Mouse (Mus musculus): ENCODE data around the gene Ugt1a5. TPM values are rescaled to one million over a fixed set of nuclear protein-coding genes. Genes with fewer than 3 reads are reported as not detected.
"Not testable (repeated sequence)": the region's sequence is repeated elsewhere in the genome, so short reads cannot be mapped to it uniquely, and the experiment has no call there.

The Ugt1a5 gene
- polyA plus RNA-seq, 1 experiment from 2014 or later: not detected

DNA sequence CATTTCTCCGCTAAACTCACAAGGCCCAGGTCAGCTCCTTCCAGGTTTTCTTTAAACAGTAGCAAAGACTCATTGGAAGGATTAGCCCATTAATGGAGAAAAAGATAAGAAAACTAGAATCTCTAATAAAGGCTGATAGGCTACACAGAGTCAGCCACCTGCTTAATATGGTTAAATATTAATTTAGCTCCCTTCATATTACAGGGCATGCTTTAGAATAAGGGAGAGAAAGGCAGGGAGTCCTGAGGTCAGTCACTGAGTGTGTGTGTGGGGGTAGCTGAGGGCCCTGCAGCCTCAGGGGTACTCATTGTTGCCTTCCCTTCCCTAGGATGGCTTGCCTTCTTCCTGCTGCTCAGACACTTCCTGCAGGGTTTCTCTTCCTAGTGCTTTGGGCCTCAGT lies 27.7 kb upstream of the Ugt1a5 start:
- Histone ChIP-seq H3K27ac (replicated peaks) (no peak overlapping the region), H3K4me1 (replicated peaks) (peaks cover 18% of the 10 kb centered on the region; the same call in 1 of the 2 replicates)

GRCm38 (mm10) chr1:88140492-88140891 lies 25.3 kb upstream of the Ugt1a5 start:
- not testable (repeated sequence) for H3K27ac ChIP-seq (replicated peaks); H3K9ac ChIP-seq; H3K9me3 ChIP-seq (replicated peaks); H3K4me2 ChIP-seq; H3K27me3 ChIP-seq; H3K4me3 ChIP-seq (replicated peaks); H3K36me3 ChIP-seq (replicated peaks)
- 24% methylated on average over 1 of the region's 1 CpGs for WGBS (ENCODE audit: insufficient replicate concordance)
- peak; percentile 94 for ATAC-seq (ENCODE audit: insufficient read depth)
- 0 out of 2 replicates have a peak, but pooled peaks cover 12% of the 10 kb centered on the region for H3K4me1 ChIP-seq (replicated peaks)

More for the DNA sequence above, 27.7 kb upstream of the Ugt1a5 start:
- Histone ChIP-seq H3K4me3 (replicated peaks) (no peak overlapping the region), H3K4me2 (no peak overlapping the region), H3K27me3 (no peaks in the 10 kb centered on the region), H3K9me3 (replicated peaks) (no peaks in the 10 kb centered on the region), H3K9ac (no peak overlapping the region), H3K36me3 (replicated peaks) (no peaks in the 10 kb centered on the region)
- no peak for ATAC-seq (ENCODE audit: insufficient read depth)
- WGBS (ENCODE audit: insufficient replicate concordance): 64% methylated on average over 1 of the region's 1 CpGs

GRCm38 (mm10) chr1:88143966-88144675 lies 21.7 kb upstream of the Ugt1a5 start:
- not testable (repeated sequence) for ATAC-seq (ENCODE audit: insufficient read depth); H3K27ac ChIP-seq (replicated peaks); H3K36me3 ChIP-seq (replicated peaks)

DNA sequence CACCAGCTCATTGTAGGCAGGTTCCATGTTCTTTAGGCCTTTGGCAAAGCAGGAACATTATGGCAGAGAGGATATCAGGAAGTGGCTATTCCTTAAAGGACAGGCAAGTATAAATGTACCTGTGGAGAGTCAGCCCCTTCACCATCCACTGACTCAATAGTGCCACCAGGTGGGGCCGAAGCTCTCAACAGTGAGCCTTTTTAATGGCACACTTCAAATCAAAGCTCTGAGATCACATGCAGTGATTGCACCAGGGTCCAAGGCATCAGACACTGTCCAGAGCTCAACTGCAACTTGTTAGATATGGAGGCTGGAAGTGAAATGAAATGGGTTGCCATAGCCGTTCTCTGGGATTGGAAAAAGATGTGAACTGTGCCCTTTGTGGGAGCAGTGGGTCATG lies 20.5 kb upstream of the Ugt1a5 start:
- not testable (repeated sequence) for H3K27me3 ChIP-seq; ATAC-seq (ENCODE audit: insufficient read depth); H3K4me1 ChIP-seq (replicated peaks); H3K9ac ChIP-seq; H3K4me2 ChIP-seq; H3K9me3 ChIP-seq (replicated peaks); H3K36me3 ChIP-seq (replicated peaks); H3K4me3 ChIP-seq (replicated peaks); H3K27ac ChIP-seq (replicated peaks)
- 53% methylated on average over 2 of the region's 2 CpGs for WGBS (ENCODE audit: insufficient replicate concordance)

More at GRCm38 (mm10) chr1:88143966-88144675, 21.7 kb upstream of the Ugt1a5 start:
- H3K9ac ChIP-seq; H3K4me3 ChIP-seq (replicated peaks); H3K4me2 ChIP-seq; H3K4me1 ChIP-seq (replicated peaks); H3K27me3 ChIP-seq; H3K9me3 ChIP-seq (replicated peaks): not testable (repeated sequence)
- 4% methylated on average over 5 of the region's 5 CpGs for WGBS (ENCODE audit: insufficient replicate concordance)

DNA sequence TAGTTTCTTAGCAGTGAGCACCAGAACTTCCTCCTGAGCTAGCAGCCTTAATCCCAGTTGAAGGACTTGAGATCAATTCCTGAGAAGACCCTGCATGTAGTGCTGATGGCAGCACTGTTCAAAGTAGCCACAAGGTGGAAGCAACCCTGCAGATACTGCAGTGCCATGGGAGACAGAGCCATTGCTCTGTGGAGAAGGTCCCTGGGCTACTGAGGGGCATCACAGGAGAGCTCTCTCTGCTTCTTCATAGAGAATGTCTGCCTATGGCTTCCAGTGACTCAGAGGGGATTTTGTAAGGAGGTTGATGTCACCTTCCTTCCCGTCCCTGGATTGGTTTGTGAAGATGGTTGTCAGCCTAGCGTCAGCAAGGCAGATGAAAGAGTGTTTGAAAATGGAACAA lies 15.7 kb upstream of the Ugt1a5 start:
- not testable (repeated sequence) for ATAC-seq (ENCODE audit: insufficient read depth); H3K4me1 ChIP-seq (replicated peaks); H3K27me3 ChIP-seq; H3K4me3 ChIP-seq (replicated peaks); H3K9ac ChIP-seq; H3K9me3 ChIP-seq (replicated peaks); H3K27ac ChIP-seq (replicated peaks); H3K4me2 ChIP-seq; H3K36me3 ChIP-seq (replicated peaks)
- 74% methylated on average over 2 of the region's 2 CpGs for WGBS (ENCODE audit: insufficient replicate concordance)

- 47% methylated on average over 2 of the region's 2 CpGs for WGBS (ENCODE audit: insufficient replicate concordance)
- no peak for ATAC-seq (ENCODE audit: insufficient read depth)
- H3K4me3 ChIP-seq (replicated peaks): no peak overlapping the region
- H3K9me3 ChIP-seq (replicated peaks): no peaks in the 10 kb centered on the region
- H3K4me1 ChIP-seq (replicated peaks): no peaks in the 10 kb centered on the region
- H3K36me3 ChIP-seq (replicated peaks): no peaks in the 10 kb centered on the region
- no peak overlapping the region for H3K9ac ChIP-seq
- no peak overlapping the region for H3K4me2 ChIP-seq
- H3K27me3 ChIP-seq: no peaks in the 10 kb centered on the region
- H3K27ac ChIP-seq (replicated peaks): no peak overlapping the region
Measured at GRCm38 (mm10) chr1:88158430-88158829, 7.4 kb upstream of the Ugt1a5 start.

DNA sequence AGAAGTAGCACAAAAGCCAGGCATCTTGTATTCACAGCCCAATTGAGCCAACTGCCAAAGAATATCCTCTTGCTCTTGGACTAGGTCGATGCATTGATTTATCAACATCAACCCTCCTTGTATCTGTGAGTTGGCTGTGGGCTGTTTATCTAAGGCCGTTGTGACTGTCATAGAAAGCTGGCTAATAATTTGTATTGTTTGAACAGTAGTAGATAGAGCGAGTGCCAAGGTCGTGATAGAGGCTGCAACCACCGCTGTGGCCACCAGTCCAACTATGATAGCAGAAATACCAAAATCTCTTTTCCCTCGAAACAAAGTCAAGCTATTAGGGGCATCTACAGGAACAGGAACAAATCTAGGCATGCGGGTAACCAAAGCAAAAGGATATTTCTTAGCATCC lies 6.4 kb downstream of the Ugt1a5 start:
- H3K4me1 ChIP-seq (replicated peaks); H3K27me3 ChIP-seq; H3K4me3 ChIP-seq (replicated peaks); H3K9me3 ChIP-seq (replicated peaks); H3K27ac ChIP-seq (replicated peaks); H3K4me2 ChIP-seq; ATAC-seq (ENCODE audit: insufficient read depth); H3K36me3 ChIP-seq (replicated peaks); H3K9ac ChIP-seq: not testable (repeated sequence)
- WGBS (ENCODE audit: insufficient replicate concordance): 72% methylated on average over 6 of the region's 7 CpGs

DNA sequence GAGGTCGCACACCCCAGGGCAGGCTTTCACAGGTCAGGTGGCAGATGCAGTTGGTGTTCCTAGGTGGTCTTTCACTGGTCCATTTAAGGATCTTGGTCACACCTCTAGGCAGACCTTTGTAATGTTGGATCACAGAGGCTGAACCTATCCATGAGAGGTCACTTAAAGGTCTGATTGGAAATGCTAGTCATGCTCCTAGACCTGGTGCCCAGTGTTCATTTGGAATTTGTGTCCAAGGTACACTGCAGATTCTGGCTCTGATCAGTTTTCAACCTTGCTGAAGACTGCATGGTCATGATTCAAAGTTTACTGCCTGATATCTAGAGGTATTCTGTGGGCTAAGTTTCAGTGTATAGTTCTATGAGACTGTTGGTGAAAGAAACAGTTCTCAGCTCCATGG lies 13.8 kb downstream of the Ugt1a5 start:
- no peaks in the 10 kb centered on the region for H3K4me1 ChIP-seq (replicated peaks)
- ATAC-seq (ENCODE audit: insufficient read depth): no peak
- H3K4me2 ChIP-seq: no peak overlapping the region
- WGBS (ENCODE audit: insufficient replicate concordance): 63% methylated on average over 1 of the region's 1 CpGs
- no peak overlapping the region for H3K27ac ChIP-seq (replicated peaks)
- H3K4me3 ChIP-seq (replicated peaks): no peak overlapping the region
- H3K36me3 ChIP-seq (replicated peaks): peaks cover 12% of the 10 kb centered on the region; the same call in 1 of the 2 replicates
- no peaks in the 10 kb centered on the region for H3K27me3 ChIP-seq
- H3K9ac ChIP-seq: no peak overlapping the region
- H3K9me3 ChIP-seq (replicated peaks): peaks cover 8% of the 10 kb centered on the region

DNA sequence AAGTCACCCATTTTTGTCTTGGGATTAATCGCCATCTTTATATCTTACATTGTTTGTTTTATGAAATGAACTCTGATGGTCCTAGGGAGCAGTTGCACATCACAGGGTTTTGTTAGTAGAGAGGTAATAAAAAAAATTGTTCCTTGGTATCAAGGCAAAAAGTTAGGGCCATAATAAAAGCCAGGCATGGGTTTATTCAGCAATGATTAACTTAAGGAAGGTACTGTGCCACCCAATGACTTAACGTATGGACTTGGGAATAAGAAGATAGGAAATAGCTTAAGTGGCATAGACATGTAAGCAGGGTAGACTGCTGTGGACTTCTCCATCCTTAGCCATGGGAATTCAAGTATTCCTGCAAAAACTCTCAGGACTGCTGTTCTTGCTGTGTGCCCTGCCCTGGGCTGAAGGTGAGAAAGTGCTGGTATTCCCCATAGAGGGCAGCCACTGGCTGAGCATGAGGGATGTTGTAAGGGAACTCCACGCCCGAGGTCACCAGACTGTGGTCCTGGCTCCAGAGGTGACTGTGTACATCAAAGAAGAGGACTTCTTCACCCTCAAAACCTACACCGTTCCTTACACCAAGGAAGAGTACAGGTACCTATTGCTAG lies 20.6 kb downstream of the Ugt1a5 start:
- Histone ChIP-seq H3K27me3 (no peaks in the 10 kb centered on the region), H3K27ac (replicated peaks) (no peak overlapping the region), H3K9ac (no peak overlapping the region), H3K9me3 (replicated peaks) (no peaks in the 10 kb centered on the region), H3K4me2 (no peak overlapping the region), H3K36me3 (replicated peaks) (no peaks in the 10 kb centered on the region; the same call in 1 of the 2 replicates), H3K4me1 (replicated peaks) (no peaks in the 10 kb centered on the region), H3K4me3 (replicated peaks) (no peak overlapping the region)
- WGBS (ENCODE audit: insufficient replicate concordance): 69% methylated on average over 5 of the region's 5 CpGs
- no peak for ATAC-seq (ENCODE audit: insufficient read depth)

- H3K4me3 ChIP-seq (replicated peaks): no peak overlapping the region
- H3K27ac ChIP-seq (replicated peaks): no peak overlapping the region
- H3K9ac ChIP-seq: no peak overlapping the region
- no peak overlapping the region for H3K4me2 ChIP-seq
- no peak for ATAC-seq (ENCODE audit: insufficient read depth)
- no peaks in the 10 kb centered on the region for H3K4me1 ChIP-seq (replicated peaks)
- no peaks in the 10 kb centered on the region for H3K9me3 ChIP-seq (replicated peaks)
- H3K27me3 ChIP-seq: peaks cover 5% of the 10 kb centered on the region; the same call in 1 of the 2 replicates
- no peaks in the 10 kb centered on the region for H3K36me3 ChIP-seq (replicated peaks)
- WGBS (ENCODE audit: insufficient replicate concordance): 62% methylated on average over 3 of the region's 3 CpGs
Measured at GRCm38 (mm10) chr1:88192136-88192535, 26.3 kb downstream of the Ugt1a5 start.

GRCm38 (mm10) chr1:88195687-88196086 lies 29.9 kb downstream of the Ugt1a5 start:
- no peaks in the 10 kb centered on the region for H3K9me3 ChIP-seq (replicated peaks)
- no peak overlapping the region for H3K27ac ChIP-seq (replicated peaks)
- H3K4me2 ChIP-seq: no peak overlapping the region
- H3K36me3 ChIP-seq (replicated peaks): no peaks in the 10 kb centered on the region
- H3K4me1 ChIP-seq (replicated peaks): no peaks in the 10 kb centered on the region
- peaks cover 8% of the 10 kb centered on the region for H3K27me3 ChIP-seq
- no peak overlapping the region for H3K9ac ChIP-seq
- ATAC-seq (ENCODE audit: insufficient read depth): no peak
- no peak overlapping the region for H3K4me3 ChIP-seq (replicated peaks)
- 81% methylated on average over 1 of the region's 1 CpGs for WGBS (ENCODE audit: insufficient replicate concordance)
